ENCODE assay signal across 8 mouse cellular contexts in the genomic region with DNA sequence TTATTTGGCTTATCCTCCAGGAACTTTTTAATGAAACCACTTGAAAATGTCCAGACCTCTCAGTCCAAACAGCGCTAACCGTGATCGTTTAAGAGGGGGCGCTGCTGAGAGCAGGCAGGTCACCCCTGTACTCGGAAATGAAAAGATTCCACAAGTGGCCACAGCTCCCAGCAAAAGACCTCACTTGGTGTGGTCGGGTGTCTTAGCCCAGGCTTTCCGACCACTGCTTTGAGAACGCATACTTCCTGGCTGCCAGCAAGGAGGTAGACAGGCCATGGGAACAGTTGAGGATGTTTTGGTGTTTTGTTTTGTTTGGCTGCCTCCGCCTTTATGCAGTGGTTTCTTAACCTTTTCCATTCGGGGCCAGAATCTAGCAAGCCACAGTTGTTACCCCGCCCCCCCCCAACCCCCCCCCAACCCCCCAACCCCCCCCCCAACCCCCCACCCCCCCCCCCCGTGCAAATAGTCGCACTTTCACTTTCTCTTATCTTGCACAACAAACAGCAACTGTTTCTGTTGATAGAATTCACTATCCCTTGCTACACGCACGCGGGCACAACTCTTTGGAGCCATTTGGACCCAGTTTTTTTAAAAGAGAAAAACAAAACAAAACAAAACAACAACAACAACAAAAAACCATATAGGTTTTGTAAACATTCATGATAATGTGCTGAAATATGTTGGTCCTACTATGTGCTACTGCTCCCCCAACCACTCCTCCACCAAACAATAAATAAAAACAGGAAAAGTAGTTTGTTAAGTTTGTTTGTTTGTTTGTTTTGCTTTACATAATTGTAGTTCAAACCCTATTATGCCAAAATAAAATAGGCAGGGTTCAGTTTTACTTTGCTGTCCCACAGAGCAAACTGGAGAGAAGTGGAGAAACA. TPM values are rescaled to one million over a fixed set of nuclear protein-coding genes. Genes with fewer than 3 reads are reported as not detected.
DNase-seq lines count a peak whose midpoint lies in the region; ATAC-seq and TF ChIP-seq lines count a peak whose summit lies in the region.

No protein-coding gene starts in this region.

- peaks cover 5% of the 10 kb centered on the region; the same call in 1 of the 2 replicates for H3K36me3 ChIP-seq in midbrain, embryonic 13.5 days
- H3K36me3 ChIP-seq in midbrain, embryonic 11.5 days (ENCODE audit: control insufficient read depth, insufficient read depth, low read length), result no peaks in the 10 kb centered on the region
- H3K36me3 ChIP-seq in liver, embryonic 16.5 days (ENCODE audit: control insufficient read depth, insufficient read depth), result no peaks in the 10 kb centered on the region
- no peaks in the 10 kb centered on the region for H3K36me3 ChIP-seq in spleen, adult 2 months (ENCODE audit: control insufficient read depth, insufficient read depth, low read length)

- H3K4me3 ChIP-seq in midbrain, embryonic 13.5 days (replicated peaks), result no peak overlapping the region
- H3K4me3 ChIP-seq in midbrain, embryonic 11.5 days (ENCODE audit: low read depth, low read length), result no peak overlapping the region
- H3K4me3 ChIP-seq in liver, embryonic 16.5 days (ENCODE audit: low read depth, low read length), result peak overlapping the region; percentile 48
- peak overlapping the region; percentile 52; the same call in 1 of the 2 replicates for H3K4me3 ChIP-seq in spleen, adult 2 months (ENCODE audit: extremely low read depth, insufficient read depth, insufficient read length)

- no peak overlapping the region for H3K27ac ChIP-seq in midbrain, embryonic 13.5 days
- H3K27ac ChIP-seq in midbrain, embryonic 11.5 days (ENCODE audit: low read depth, low read length), result no peak overlapping the region
- peak overlapping the region; percentile 71 for H3K27ac ChIP-seq in liver, embryonic 16.5 days (ENCODE audit: low read length)
- H3K27ac ChIP-seq in spleen, adult 2 months (ENCODE audit: insufficient read depth, low read length), result peak overlapping the region; percentile 71

- no peaks in the 10 kb centered on the region for H3K9me3 ChIP-seq in midbrain, embryonic 13.5 days
- no peaks in the 10 kb centered on the region for H3K9me3 ChIP-seq in midbrain, embryonic 11.5 days (ENCODE audit: control insufficient read depth, low read length)
- no peaks in the 10 kb centered on the region for H3K9me3 ChIP-seq in liver, embryonic 16.5 days (replicated peaks; ENCODE audit: control insufficient read depth, low read length)

- TF ChIP-seq POLR2A in spleen, adult 2 months (IDR thresholded peaks at IDR 0.05; ENCODE audit: low read depth, low read length), result no peak

- WGBS in midbrain, embryonic 13.5 days, result 35% methylated on average over 14 of the region's 16 CpGs
- 30% methylated on average over 16 of the region's 16 CpGs for WGBS in midbrain, embryonic 11.5 days
- WGBS in liver, embryonic 16.5 days (ENCODE audit: insufficient replicate concordance), result 10% methylated on average over 14 of the region's 16 CpGs
- 5% methylated on average over 16 of the region's 16 CpGs for WGBS in spleen, adult 2 months

- no peak overlapping the region for H3K9ac ChIP-seq in midbrain, embryonic 13.5 days (replicated peaks)
- no peak overlapping the region for H3K9ac ChIP-seq in midbrain, embryonic 11.5 days (ENCODE audit: low read length)
- H3K9ac ChIP-seq in liver, embryonic 16.5 days (ENCODE audit: low read depth, low read length), result peak overlapping the region; percentile 51

- TF ChIP-seq CTCF in spleen, adult 2 months (IDR thresholded peaks at IDR 0.05; ENCODE audit: extremely low read depth, insufficient read depth, insufficient read length, insufficient replicate concordance), result 0 out of 2 replicates have a peak, but pooled peaks have one; percentile 5

- no peak for ATAC-seq in midbrain, embryonic 13.5 days
- no peak for ATAC-seq in midbrain, embryonic 11.5 days (ENCODE audit: low FRiP score)
- peak; percentile 87 for ATAC-seq in common myeloid progenitor, adult 5-6 weeks (replicated peaks; ENCODE audit: low read depth, poor library complexity, severe bottlenecking)
- ATAC-seq in liver, embryonic 16.5 days (ENCODE audit: low read depth), result peak; percentile 66

- DNase-seq in midbrain, embryonic 11.5 days (ENCODE audit: low spot score, missing footprints), result no peak
- peak; percentile 44 to 59 for DNase-seq in heart, postnatal 14 days
- peak in 1 of 2 experiments; percentile 47 for DNase-seq in spleen, adult 2 months (ENCODE audit: low read depth in 1 of 2, low spot score in 2 of 2)
- DNase-seq in cerebellum, adult 11-12 months, result no peak
- no peak for DNase-seq in retina, postnatal 1 day

- no peaks in the 10 kb centered on the region for H3K4me1 ChIP-seq in midbrain, embryonic 13.5 days (replicated peaks)
- H3K4me1 ChIP-seq in midbrain, embryonic 11.5 days (ENCODE audit: control insufficient read depth, insufficient read depth, low read length), result no peaks in the 10 kb centered on the region
- H3K4me1 ChIP-seq in liver, embryonic 16.5 days (ENCODE audit: control insufficient read depth, low read depth, low read length), result peaks cover 17% of the 10 kb centered on the region
- no peaks in the 10 kb centered on the region; the same call in 1 of the 2 replicates for H3K4me1 ChIP-seq in spleen, adult 2 months (ENCODE audit: control insufficient read depth, insufficient read depth, insufficient read length)

- intact Hi-C loops in heart, postnatal 14 days (cut with DNase I), result no loop called here

- H3K27me3 ChIP-seq in midbrain, embryonic 13.5 days, result no peaks in the 10 kb centered on the region
- no peaks in the 10 kb centered on the region for H3K27me3 ChIP-seq in midbrain, embryonic 11.5 days (ENCODE audit: control insufficient read depth, insufficient read depth, low read length)
- no peaks in the 10 kb centered on the region for H3K27me3 ChIP-seq in liver, embryonic 16.5 days (ENCODE audit: control insufficient read depth, insufficient read depth, low read depth, low read length)
- H3K27me3 ChIP-seq in spleen, adult 2 months (ENCODE audit: control insufficient read depth, insufficient read depth, low read length), result no peaks in the 10 kb centered on the region

- 0 out of 2 replicates have a peak overlapping the region, but pooled peaks have one; percentile 12 for H3K4me2 ChIP-seq in midbrain, embryonic 13.5 days (replicated peaks)
- H3K4me2 ChIP-seq in midbrain, embryonic 11.5 days, result no peak overlapping the region
- peak overlapping the region; percentile 60 for H3K4me2 ChIP-seq in liver, embryonic 16.5 days (ENCODE audit: low read depth, low read length)

RNA-seq across cellular contexts. Expression of a gene that starts 13.5 kb away (rescaled TPM):
- 35.0 and 39.0 TPM in 2 replicates for polyA plus RNA-seq in midbrain, embryonic 13.5 days (2015; fragmentation: Nextera tagmentation; extraction: Ambion mirVana)
- polyA plus RNA-seq in midbrain, embryonic 11.5 days (2014; fragmentation: Nextera tagmentation; extraction: Ambion mirVana), result 35.7 and 38.3 TPM in 2 replicates
- 28.8 and 29.2 TPM in 2 replicates for total RNA-seq in common myeloid progenitor, adult 5-6 weeks (2017)
- 10 to 100 TPM; 10.3 to 11.0 TPM for total RNA-seq in heart, postnatal 14 days (2021)
- 7.0 and 7.5 TPM in 2 replicates for polyA plus RNA-seq in liver, embryonic 16.5 days (2015; fragmentation: Nextera tagmentation; extraction: Ambion mirVana)
- 2.6 and 2.7 TPM in 2 replicates for polyA plus RNA-seq in spleen, adult 2 months (2012; rRNA removed)

RNA-seq across cellular contexts. Expression of a gene that starts 42.7 kb away (rescaled TPM):
- 0.24 and 0.26 TPM in 2 replicates for polyA plus RNA-seq in midbrain, embryonic 13.5 days (2015; fragmentation: Nextera tagmentation; extraction: Ambion mirVana)
- 0.11 TPM in 1 of 2 replicates, not detected in the other for polyA plus RNA-seq in midbrain, embryonic 11.5 days (2014; fragmentation: Nextera tagmentation; extraction: Ambion mirVana)
- not detected in 2 replicates for total RNA-seq in common myeloid progenitor, adult 5-6 weeks (2017)
- total RNA-seq in heart, postnatal 14 days (2021), result not detected
- polyA plus RNA-seq in liver, embryonic 16.5 days (2015; fragmentation: Nextera tagmentation; extraction: Ambion mirVana), result not detected in 2 replicates
- polyA plus RNA-seq in spleen, adult 2 months (2012; rRNA removed), result not detected in 2 replicates

Comparison
In these comparisons a context has a peak if more than half of its experiments do, and no peak if none do; other contexts are left out.
1. ATAC-seq: peak in common myeloid progenitor, adult 5-6 weeks (single experiment) and liver, embryonic 16.5 days (single experiment); none in midbrain, embryonic 13.5 days (single experiment) and midbrain, embryonic 11.5 days (single experiment).
2. H3K27ac ChIP-seq: peak in liver, embryonic 16.5 days (single experiment) and spleen, adult 2 months (single experiment); none in midbrain, embryonic 13.5 days (single experiment) and midbrain, embryonic 11.5 days (single experiment).
3. H3K4me3 ChIP-seq: peak in liver, embryonic 16.5 days (single experiment) and spleen, adult 2 months (single experiment); none in midbrain, embryonic 13.5 days (single experiment) and midbrain, embryonic 11.5 days (single experiment).
4. DNase-seq: peak in heart, postnatal 14 days (2 of 2); none in midbrain, embryonic 11.5 days (single experiment), cerebellum, adult 11-12 months (single experiment) and retina, postnatal 1 day (single experiment).